Mouse (Mus musculus) intestine, embryonic 16.5 days (tissue): Measurements from ENCODE around the gene Car1. TPM values are rescaled to one million over a fixed set of nuclear protein-coding genes. Genes with fewer than 3 reads are reported as not detected.

Experiments used
- ATAC-seq: fragments of 200-750 bp; cut with Nextera tagmentation; 2 replicates; pipeline ENCODE4 v1.8.0; 2017; ENCODE audit warnings: moderate TSS enrichment, moderate library complexity
- H3K27ac ChIP-seq: fragments of 300-500 bp; sonication (generic); 2 replicates; pipeline ENCODE4 v1.5.1; 2014; ENCODE audit warnings: mild to moderate bottlenecking, low read length
- H3K27me3 ChIP-seq: fragments of 300-500 bp; sonication (generic); replicated peaks from 2 replicates; pipeline ENCODE4 v1.6.1; 2014; ENCODE audit warnings: low read length, control low read depth, mixed read lengths; ENCODE audit not compliant: control insufficient read depth, insufficient read depth
- H3K36me3 ChIP-seq: fragments of 300-500 bp; sonication (generic); 2 replicates; pipeline ENCODE4 v1.6.1; 2014; ENCODE audit warnings: low read length, control low read depth; ENCODE audit not compliant: control insufficient read depth, insufficient read depth
- H3K4me1 ChIP-seq: fragments of 300-500 bp; sonication (generic); 2 replicates; pipeline ENCODE4 v1.6.1; 2014; ENCODE audit warnings: low read length, control low read depth, mixed read lengths; ENCODE audit not compliant: control insufficient read depth, insufficient read depth
- H3K4me2 ChIP-seq: fragments of 300-500 bp; sonication (generic); 2 replicates; pipeline ENCODE4 v1.6.1; 2014; ENCODE audit warnings: low read depth, low read length, control low read depth
- H3K4me3 ChIP-seq: fragments of 300-500 bp; sonication (generic); 2 replicates; pipeline ENCODE4 v1.5.1; 2014; ENCODE audit warnings: mild to moderate bottlenecking, low read length
- H3K9ac ChIP-seq: fragments of 300-500 bp; sonication (generic); 2 replicates; pipeline ENCODE4 v1.6.1; 2014; ENCODE audit warnings: low read depth, low read length
- H3K9me3 ChIP-seq: fragments of 300-500 bp; sonication (generic); 2 replicates; pipeline ENCODE4 v1.6.1; 2016; ENCODE audit warnings: low read length, control low read depth; ENCODE audit not compliant: control insufficient read depth
- WGBS: fragments of 180-500 bp; shearing (Covaris S2); extraction: QIAGEN DNeasy Blood & Tissue Kit; methylation state at CpG from one replicate; pipeline ENCODE4 v1.1.7; 2014; 5-methylcytosine and 5-hydroxymethylcytosine counted together
- polyA plus RNA-seq: library from polyadenylated mRNA; unstranded; fragments of >200 nt; fragmentation: Nextera tagmentation; extraction: Ambion mirVana; gene quantifications from 2 replicates; pipeline ENCODE4 v1.2.1, GENCODE M21; 2015

Car1 gene
- 0.23 and 0.98 TPM in 2 replicates for polyA plus RNA-seq

GRCm38 (mm10) chr3:14808211-14808610, at the start of gene Car1:
TSS of gene Car1 (minus strand) at chr3:14808368.
- no peak within 1 kb of the TSS for H3K4me2 ChIP-seq
- WGBS: 85% methylated on average over 1 of the region's 1 CpGs
- ATAC-seq: no peak
- H3K9ac ChIP-seq: no peak within 1 kb of the TSS
- H3K27ac ChIP-seq: no peak within 1 kb of the TSS
- no peaks in the 10 kb centered on the region for H3K9me3 ChIP-seq
- H3K27me3 ChIP-seq: no peaks in the 10 kb centered on the region
- H3K4me3 ChIP-seq: no peak within 1 kb of the TSS
- no peaks in the 10 kb centered on the region for H3K4me1 ChIP-seq
- no peaks in the 10 kb centered on the region for H3K36me3 ChIP-seq

GRCm38 (mm10) chr3:14857874-14858273, 49.7 kb upstream of the Car1 start:
- Histone ChIP-seq H3K27me3 (0 out of 2 replicates have a peak, but pooled peaks cover 2% of the 10 kb centered on the region), H3K9ac (no peak overlapping the region)

GRCm38 (mm10) chr3:14854446-14854845, 46.3 kb upstream of the Car1 start:
- no peaks in the 10 kb centered on the region for H3K9me3 ChIP-seq
- no peaks in the 10 kb centered on the region for H3K36me3 ChIP-seq
- no peaks in the 10 kb centered on the region for H3K27me3 ChIP-seq
- ATAC-seq: no peak
- H3K4me2 ChIP-seq: no peak overlapping the region
- WGBS: 60% methylated on average over 1 of the region's 1 CpGs
- no peaks in the 10 kb centered on the region for H3K4me1 ChIP-seq
- H3K9ac ChIP-seq: no peak overlapping the region
- H3K27ac ChIP-seq: no peak overlapping the region
- no peak overlapping the region for H3K4me3 ChIP-seq

More at GRCm38 (mm10) chr3:14857874-14858273, 49.7 kb upstream of the Car1 start:
- Histone ChIP-seq H3K4me3 (no peak overlapping the region), H3K4me1 (0 out of 2 replicates have a peak, but pooled peaks cover 3% of the 10 kb centered on the region), H3K36me3 (no peaks in the 10 kb centered on the region), H3K9me3 (no peaks in the 10 kb centered on the region), H3K4me2 (no peak overlapping the region), H3K27ac (no peak overlapping the region)
- WGBS: 70% methylated on average over 3 of the region's 3 CpGs
- no peak for ATAC-seq

GRCm38 (mm10) chr3:14853966-14854365, 45.8 kb upstream of the Car1 start:
- Histone ChIP-seq H3K9me3 (no peaks in the 10 kb centered on the region), H3K4me3 (no peak overlapping the region), H3K27ac (no peak overlapping the region), H3K4me1 (no peaks in the 10 kb centered on the region), H3K9ac (no peak overlapping the region), H3K4me2 (no peak overlapping the region), H3K27me3 (no peaks in the 10 kb centered on the region), H3K36me3 (no peaks in the 10 kb centered on the region)
- ATAC-seq: no peak
- 61% methylated on average over 5 of the region's 5 CpGs for WGBS

GRCm38 (mm10) chr3:14848587-14849254, 40.6 kb upstream of the Car1 start:
- Histone ChIP-seq H3K4me2 (no peak overlapping the region), H3K36me3 (no peaks in the 10 kb centered on the region), H3K9me3 (no peaks in the 10 kb centered on the region), H3K27me3 (no peaks in the 10 kb centered on the region), H3K4me1 (no peaks in the 10 kb centered on the region), H3K9ac (no peak overlapping the region), H3K4me3 (no peak overlapping the region), H3K27ac (no peak overlapping the region)
- 87% methylated on average over 2 of the region's 2 CpGs for WGBS
- ATAC-seq: no peak

- 72% methylated on average over 3 of the region's 3 CpGs for WGBS
- Histone ChIP-seq H3K27ac (no peak overlapping the region), H3K4me1 (no peaks in the 10 kb centered on the region), H3K36me3 (no peaks in the 10 kb centered on the region), H3K4me3 (no peak overlapping the region), H3K4me2 (no peak overlapping the region), H3K9me3 (no peaks in the 10 kb centered on the region), H3K9ac (no peak overlapping the region), H3K27me3 (no peaks in the 10 kb centered on the region)
- ATAC-seq: no peak
These were observed 31.4 kb upstream of the Car1 start for GRCm38 (mm10) chr3:14839466-14840118.

- Histone ChIP-seq H3K27me3 (no peaks in the 10 kb centered on the region), H3K9ac (no peak overlapping the region), H3K27ac (no peak overlapping the region), H3K36me3 (no peaks in the 10 kb centered on the region), H3K4me3 (no peak overlapping the region), H3K4me1 (no peaks in the 10 kb centered on the region), H3K4me2 (no peak overlapping the region), H3K9me3 (no peaks in the 10 kb centered on the region)
- 93% methylated on average over 1 of the region's 1 CpGs for WGBS
- ATAC-seq: no peak
These were observed 30.8 kb upstream of the Car1 start for GRCm38 (mm10) chr3:14838936-14839335.

GRCm38 (mm10) chr3:14832766-14833165, 24.6 kb upstream of the Car1 start:
- Histone ChIP-seq H3K4me1 (no peaks in the 10 kb centered on the region), H3K4me3 (no peak overlapping the region), H3K9ac (no peak overlapping the region), H3K4me2 (no peak overlapping the region), H3K36me3 (no peaks in the 10 kb centered on the region), H3K9me3 (no peaks in the 10 kb centered on the region), H3K27ac (no peak overlapping the region), H3K27me3 (no peaks in the 10 kb centered on the region)
- no peak for ATAC-seq

GRCm38 (mm10) chr3:14831219-14831835, 23.2 kb upstream of the Car1 start:
- H3K4me2 ChIP-seq: no peak overlapping the region
- H3K4me3 ChIP-seq: no peak overlapping the region
- no peak for ATAC-seq
- H3K4me1 ChIP-seq: no peaks in the 10 kb centered on the region
- H3K27ac ChIP-seq: no peak overlapping the region
- H3K36me3 ChIP-seq: no peaks in the 10 kb centered on the region
- H3K9ac ChIP-seq: no peak overlapping the region
- H3K9me3 ChIP-seq: no peaks in the 10 kb centered on the region
- H3K27me3 ChIP-seq: no peaks in the 10 kb centered on the region
- WGBS: 76% methylated on average over 5 of the region's 5 CpGs
